Mouse (Mus musculus) cerebellum, adult 2 months (tissue): ENCODE data around the gene Trim3.
A peak's percentile ranks its signal among the peaks of the same experiment; 100 is the strongest.

Source experiments
- CTCF ChIP-seq: fragments of 200-500 bp; IDR thresholded peaks from 2 replicates; pipeline ENCODE4 v1.5.1; 2011; ENCODE audit warnings: low read depth, mild to moderate bottlenecking, control low read depth, low read length, moderate library complexity, borderline replicate concordance; ENCODE audit not compliant: insufficient read depth
- POLR2A ChIP-seq: fragments of 200-500 bp; IDR thresholded peaks from 2 replicates; pipeline ENCODE4 v1.6.1; 2011; ENCODE audit warnings: low read length, control low read depth, borderline replicate concordance; ENCODE audit not compliant: insufficient read depth

- TF ChIP-seq CTCF (no peak), POLR2A (0 out of 2 replicates have a peak, but pooled peaks have one; percentile 12)
These were observed 8.0 kb downstream of the Trim3 start for GRCm38 (mm10) chr7:105625397-105625796.
